Mouse (Mus musculus) liver, embryonic 14.5 days (tissue): ENCODE measurements at regions not wholly inside any gene's neighbourhood (a gene's known extent, or its start where the extent isn't known, plus 50 kb on each side); places are given as distances from the start of the nearest gene placed in this dataset.

ENCODE experiments used
- ATAC-seq: fragments of 200-750 bp; cut with Nextera tagmentation; 2 replicates; pipeline ENCODE4 v1.8.0; 2017; ENCODE audit warnings: moderate number of reproducible peaks, mild to moderate bottlenecking, moderate library complexity; ENCODE audit not compliant: insufficient read depth
- DNase-seq, 3 experiments: peaks; one replicate each; pipeline ENCODE4 v3.0.0-alpha.2; 2012 to 2013; ENCODE audit warnings: low read depth in 3 of 3, low spot score in 3 of 3
- H3K27ac ChIP-seq: fragments of 300-500 bp; sonication (generic); 2 replicates; pipeline ENCODE4 v1.5.1; 2014; ENCODE audit warnings: moderate library complexity, mild to moderate bottlenecking, control low read depth, inconsistent platforms
- H3K27me3 ChIP-seq: fragments of 300-500 bp; sonication (generic); 2 replicates; pipeline ENCODE4 v1.6.1; 2014; ENCODE audit warnings: mild to moderate bottlenecking, low read length, moderate library complexity; ENCODE audit not compliant: control insufficient read depth, insufficient read depth
- H3K36me3 ChIP-seq: fragments of 300-500 bp; sonication (generic); replicated peaks from 2 replicates; pipeline ENCODE4 v1.6.1; 2014; ENCODE audit warnings: low read depth; ENCODE audit not compliant: control insufficient read depth, insufficient read depth
- H3K4me1 ChIP-seq, 2 experiments: fragments of 200-500 bp in 1 of 2; fragments of 300-500 bp in 1 of 2; sonication (generic) in 1 of 2; replicated peaks; 2 replicates each; pipeline ENCODE4 v1.6.1; 2012 to 2014; ENCODE audit warnings: antibody characterized with exemption in 1 of 2, inconsistent platforms in 1 of 2, low read length in 1 of 2; ENCODE audit not compliant: control insufficient read depth in 2 of 2, insufficient read depth in 2 of 2
- H3K4me2 ChIP-seq: fragments of 300-500 bp; sonication (generic); 2 replicates; pipeline ENCODE4 v1.6.1; 2014; ENCODE audit warnings: low read depth, mild to moderate bottlenecking, control low read depth, moderate library complexity
- H3K4me3 ChIP-seq, 2 experiments: fragments of 200-500 bp in 1 of 2; fragments of 300-500 bp in 1 of 2; sonication (generic) in 1 of 2; 2 replicates each; pipeline ENCODE4 v1.5.1; 2012 to 2014; ENCODE audit warnings: low read depth in 2 of 2, low read length in 2 of 2, mild to moderate bottlenecking in 2 of 2, control low read depth in 1 of 2, inconsistent platforms in 1 of 2, moderate library complexity in 1 of 2; ENCODE audit not compliant: insufficient read depth in 1 of 2
- H3K9ac ChIP-seq: fragments of 300-500 bp; sonication (generic); replicated peaks from 2 replicates; pipeline ENCODE4 v1.6.1; 2014; ENCODE audit warnings: mild to moderate bottlenecking, control low read depth, moderate library complexity
- H3K9me3 ChIP-seq: fragments of 300-500 bp; sonication (generic); 2 replicates; pipeline ENCODE4 v1.6.1; 2016; ENCODE audit warnings: low read length, mixed read lengths; ENCODE audit not compliant: control insufficient read depth
- CTCF ChIP-seq: IDR thresholded peaks from 2 replicates; pipeline ENCODE4 v1.5.1; 2016; ENCODE audit warnings: antibody characterized with exemption, low read depth, control low read depth
- EP300 ChIP-seq: IDR thresholded peaks from 2 replicates; pipeline ENCODE4 v1.6.1; 2016; ENCODE audit warnings: antibody characterized with exemption, low read depth
- WGBS: fragments of 180-500 bp; shearing (Covaris S2); extraction: QIAGEN DNeasy Blood & Tissue Kit; methylation state at CpG from one replicate; pipeline ENCODE4 v1.1.7; 2014; ENCODE audit not compliant: insufficient replicate concordance; 5-methylcytosine and 5-hydroxymethylcytosine counted together

DNA sequence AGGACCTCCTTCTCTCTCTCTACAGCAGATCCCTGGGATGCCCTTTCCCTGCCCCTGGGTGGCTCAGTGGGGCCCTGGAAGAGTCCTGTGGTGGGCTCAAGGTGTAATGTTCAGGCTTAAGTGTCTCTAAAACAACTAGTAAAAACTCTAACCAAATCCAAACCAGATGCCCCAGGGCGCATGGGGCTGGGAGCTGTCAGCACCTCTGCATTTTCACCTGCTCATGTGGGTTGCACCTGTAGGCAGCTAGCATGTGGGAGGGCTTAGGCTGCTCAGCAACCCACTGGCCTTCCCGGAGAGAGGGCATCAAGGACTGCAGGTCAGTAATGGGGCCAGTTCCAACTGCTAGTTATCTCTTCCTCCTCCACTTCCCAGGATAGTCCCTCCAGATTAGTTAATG, 104.8 kb upstream of the Gm12830 start:
- Histone ChIP-seq H3K27me3 (no peaks in the 10 kb centered on the region), H3K36me3 (no peaks in the 10 kb centered on the region), H3K9ac (no peak overlapping the region), H3K4me2 (no peak overlapping the region), H3K4me1 (no peaks in the 10 kb centered on the region), H3K27ac (no peak overlapping the region), H3K4me3 (no peak overlapping the region), H3K9me3 (no peaks in the 10 kb centered on the region)
- DNase-seq (no peak), ATAC-seq (no peak)
- 18% methylated on average over 2 of the region's 2 CpGs for WGBS
- TF ChIP-seq EP300 = no peak
- no peak for TF ChIP-seq CTCF

- Histone ChIP-seq H3K36me3 (no peaks in the 10 kb centered on the region), H3K27ac (no peak overlapping the region), H3K4me1 (no peaks in the 10 kb centered on the region), H3K9me3 (no peaks in the 10 kb centered on the region), H3K9ac (no peak overlapping the region), H3K27me3 (no peaks in the 10 kb centered on the region), H3K4me3 (no peak overlapping the region), H3K4me2 (no peak overlapping the region)
- TF ChIP-seq CTCF (no peak), EP300 (no peak)
- ATAC-seq = no peak
- DNase-seq = no peak
- 55% methylated on average over 3 of the region's 3 CpGs for whole genome bisulfite sequencing
These were observed 100.8 kb upstream of the Gm12830 start for GRCm38 (mm10) chr4:114720696-114721095.

GRCm38 (mm10) chr4:114721386-114721785, 100.1 kb upstream of the Gm12830 start:
- H3K9ac ChIP-seq = no peak overlapping the region
- 25% methylated on average over 2 of the region's 2 CpGs for WGBS

DNA sequence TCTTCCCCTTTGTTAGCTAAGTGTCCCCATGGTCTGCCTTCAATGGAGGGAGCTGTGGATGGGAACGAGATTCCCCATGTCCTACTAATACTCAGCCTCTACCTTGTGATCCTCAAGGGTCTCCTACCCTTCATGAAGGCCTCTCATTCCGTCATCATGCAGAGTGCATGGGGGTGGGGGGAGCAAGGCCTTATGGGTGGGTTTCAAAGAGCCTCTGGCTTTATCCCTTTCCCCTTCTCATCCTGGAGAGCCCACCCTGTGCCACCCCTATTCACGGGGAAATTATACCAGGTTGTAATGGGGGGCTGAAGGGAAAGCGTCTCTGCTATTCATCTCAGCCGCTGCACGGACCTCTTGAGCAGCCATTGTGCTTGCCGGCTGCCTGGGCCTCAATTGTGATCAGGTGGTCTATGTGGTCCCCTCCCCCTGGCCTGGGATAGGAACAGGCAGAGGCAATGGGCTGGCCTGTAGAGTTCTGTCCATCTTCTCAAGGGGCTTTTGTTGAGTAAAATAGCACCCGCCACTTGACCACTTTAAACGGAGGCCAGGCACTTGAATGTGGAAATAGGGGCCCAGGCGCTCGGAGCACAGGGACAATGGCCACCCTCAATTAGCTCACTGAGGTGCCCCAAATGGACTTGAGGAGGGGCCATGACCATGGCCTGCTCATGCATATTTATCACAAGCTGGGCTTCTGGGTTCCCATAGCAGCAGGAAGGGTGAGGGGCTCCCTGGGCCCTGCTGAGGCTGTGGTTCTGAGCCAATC, 93.1 kb upstream of the Gm12830 start:
- no peak for TF ChIP-seq CTCF
- no peak for TF ChIP-seq EP300
- Histone ChIP-seq H3K9me3 (no peaks in the 10 kb centered on the region), H3K4me1 (no peaks in the 10 kb centered on the region), H3K27me3 (no peaks in the 10 kb centered on the region), H3K36me3 (no peaks in the 10 kb centered on the region), H3K4me2 (no peak overlapping the region), H3K27ac (no peak overlapping the region), H3K9ac (no peak overlapping the region), H3K4me3 (no peak overlapping the region)
- DNase-seq (no peak), ATAC-seq (no peak)
- WGBS = 69% methylated on average over 11 of the region's 11 CpGs

More at GRCm38 (mm10) chr4:114721386-114721785, 100.1 kb upstream of the Gm12830 start:
- TF ChIP-seq CTCF (no peak), EP300 (no peak)
- no peaks in the 10 kb centered on the region for H3K4me1 ChIP-seq
- no peak overlapping the region for H3K27ac ChIP-seq
- ATAC-seq = no peak
- no peaks in the 10 kb centered on the region for H3K9me3 ChIP-seq
- H3K27me3 ChIP-seq = no peaks in the 10 kb centered on the region
- H3K36me3 ChIP-seq = no peaks in the 10 kb centered on the region
- no peak overlapping the region for H3K4me3 ChIP-seq
- no peak for DNase-seq
- H3K4me2 ChIP-seq = no peak overlapping the region

DNA sequence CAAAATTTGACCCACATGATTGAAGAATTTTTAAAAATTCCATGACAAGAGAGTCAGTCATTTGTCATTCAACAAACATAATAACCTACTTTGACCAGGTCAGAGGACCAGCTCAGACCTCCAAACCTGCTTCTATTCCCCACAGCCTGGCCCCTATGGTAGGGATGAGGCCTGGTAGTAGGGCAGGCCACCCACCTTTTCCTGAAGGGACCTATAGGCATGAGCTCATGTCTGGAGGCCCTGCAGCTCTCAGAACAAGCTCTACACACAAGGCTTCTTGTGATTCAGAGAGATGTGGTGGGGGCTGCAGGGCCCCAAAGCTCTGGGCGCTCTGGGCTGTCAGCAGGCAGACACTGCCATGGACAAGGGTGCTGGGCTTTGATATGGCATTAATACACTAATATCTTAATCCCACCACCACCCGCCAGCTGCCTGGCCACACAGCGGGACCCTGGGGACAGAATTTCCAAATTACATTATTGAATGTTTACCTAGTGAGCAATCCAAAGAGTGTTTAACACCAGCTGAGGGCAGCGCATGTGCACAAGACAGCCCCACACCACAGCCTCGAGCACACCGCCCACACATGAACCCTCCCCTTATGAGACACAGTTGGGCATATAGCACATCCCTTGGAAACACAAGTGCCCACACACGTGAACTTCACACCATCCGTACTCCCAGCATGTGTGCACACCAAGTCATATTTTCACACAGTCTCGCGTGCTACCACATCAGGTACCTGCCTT, 88.1 kb upstream of the Gm12830 start:
- H3K36me3 ChIP-seq = no peaks in the 10 kb centered on the region
- no peak overlapping the region for H3K27ac ChIP-seq
- no peaks in the 10 kb centered on the region for H3K27me3 ChIP-seq
- no peaks in the 10 kb centered on the region for H3K9me3 ChIP-seq
- H3K4me3 ChIP-seq = no peak overlapping the region
- H3K4me1 ChIP-seq = no peaks in the 10 kb centered on the region
- DNase-seq = no peak
- TF ChIP-seq EP300 = no peak
- no peak for ATAC-seq
- H3K4me2 ChIP-seq = no peak overlapping the region
- WGBS = 65% methylated on average over 10 of the region's 10 CpGs
- H3K9ac ChIP-seq = no peak overlapping the region
